Mouse (Mus musculus): ENCODE measurements around the gene Fxyd1. TPM values are rescaled to one million over a fixed set of nuclear protein-coding genes. Genes with fewer than 3 reads are reported as not detected.

Gene Fxyd1
- polyA plus RNA-seq, 1 experiment from 2014 or later = 1,236 TPM

GRCm38 (mm10) chr7:31077470-31077869, 20.5 kb upstream of the Fxyd1 start:
- Histone ChIP-seq H3K36me3 (no peaks in the 10 kb centered on the region), H3K4me1 (replicated peaks) (no peaks in the 10 kb centered on the region), H3K9ac (no peak overlapping the region), H3K9me3 (replicated peaks) (no peaks in the 10 kb centered on the region), H3K27me3 (no peaks in the 10 kb centered on the region; the same call in 1 of the 2 replicates), H3K4me2 (no peak overlapping the region), H3K4me3 (no peak overlapping the region), H3K27ac (no peak overlapping the region)
- no peak for ATAC-seq (replicated peaks; ENCODE audit: insufficient number of reproducible peaks, insufficient read depth, low FRiP score, low read depth)
- WGBS = 57% methylated on average over 6 of the region's 6 CpGs

GRCm38 (mm10) chr7:31076492-31076891, 19.5 kb upstream of the Fxyd1 start, which contains the start of gene Fxyd3:
Gene Fxyd3, minus strand, starts transcription at chr7:31076704.
- no peaks in the 10 kb centered on the region for H3K4me1 ChIP-seq (replicated peaks)
- H3K9ac ChIP-seq = no peak within 1 kb of the TSS
- no peaks in the 10 kb centered on the region; the same call in 1 of the 2 replicates for H3K27me3 ChIP-seq
- ATAC-seq (replicated peaks; ENCODE audit: insufficient number of reproducible peaks, insufficient read depth, low FRiP score, low read depth) = no peak
- H3K9me3 ChIP-seq (replicated peaks) = no peaks in the 10 kb centered on the region
- peak within 1 kb of the TSS; percentile 11; the same call in 1 of the 2 replicates for H3K4me3 ChIP-seq
- H3K27ac ChIP-seq = no peak within 1 kb of the TSS
- 41% methylated on average over 5 of the region's 5 CpGs for WGBS
- H3K36me3 ChIP-seq = no peaks in the 10 kb centered on the region
- no peak within 1 kb of the TSS for H3K4me2 ChIP-seq

- no peaks in the 10 kb centered on the region for H3K36me3 ChIP-seq
- no peak for ATAC-seq (replicated peaks; ENCODE audit: insufficient number of reproducible peaks, insufficient read depth, low FRiP score, low read depth)
- no peak overlapping the region for H3K4me2 ChIP-seq
- WGBS = 63% methylated on average over 5 of the region's 5 CpGs
- H3K9me3 ChIP-seq (replicated peaks) = no peaks in the 10 kb centered on the region
- H3K27me3 ChIP-seq = no peaks in the 10 kb centered on the region
- no peak overlapping the region for H3K27ac ChIP-seq
- no peak overlapping the region for H3K9ac ChIP-seq
- peaks cover 2% of the 10 kb centered on the region; the same call in 1 of the 2 replicates for H3K4me1 ChIP-seq (replicated peaks)
- no peak overlapping the region for H3K4me3 ChIP-seq
Measured at GRCm38 (mm10) chr7:31074713-31075069, 17.7 kb upstream of the Fxyd1 start.

GRCm38 (mm10) chr7:31074061-31074712, 17.2 kb upstream of the Fxyd1 start:
- no peaks in the 10 kb centered on the region for H3K27me3 ChIP-seq
- no peak overlapping the region for H3K4me3 ChIP-seq
- no peak overlapping the region for H3K27ac ChIP-seq
- WGBS = 56% methylated on average over 7 of the region's 7 CpGs
- no peaks in the 10 kb centered on the region for H3K9me3 ChIP-seq (replicated peaks)
- no peak overlapping the region for H3K4me2 ChIP-seq
- peaks cover 2% of the 10 kb centered on the region; the same call in 1 of the 2 replicates for H3K4me1 ChIP-seq (replicated peaks)
- no peak for ATAC-seq (replicated peaks; ENCODE audit: insufficient number of reproducible peaks, insufficient read depth, low FRiP score, low read depth)
- no peaks in the 10 kb centered on the region for H3K36me3 ChIP-seq
- no peak overlapping the region for H3K9ac ChIP-seq

- H3K36me3 ChIP-seq = no peaks in the 10 kb centered on the region
- H3K27ac ChIP-seq = no peak overlapping the region
- H3K4me1 ChIP-seq (replicated peaks) = peaks cover 2% of the 10 kb centered on the region; the same call in 1 of the 2 replicates
- H3K27me3 ChIP-seq = no peaks in the 10 kb centered on the region
- ATAC-seq (replicated peaks; ENCODE audit: insufficient number of reproducible peaks, insufficient read depth, low FRiP score, low read depth) = no peak
- H3K9me3 ChIP-seq (replicated peaks) = no peaks in the 10 kb centered on the region
- no peak overlapping the region for H3K4me3 ChIP-seq
- H3K4me2 ChIP-seq = no peak overlapping the region
- no peak overlapping the region for H3K9ac ChIP-seq
Measured at GRCm38 (mm10) chr7:31073546-31073945, 16.5 kb upstream of the Fxyd1 start.

GRCm38 (mm10) chr7:31072326-31072725, 15.3 kb upstream of the Fxyd1 start:
- Histone ChIP-seq H3K4me3 (no peak overlapping the region), H3K27me3 (no peaks in the 10 kb centered on the region), H3K4me2 (no peak overlapping the region), H3K36me3 (no peaks in the 10 kb centered on the region), H3K4me1 (replicated peaks) (peaks cover 10% of the 10 kb centered on the region; the same call in 1 of the 2 replicates), H3K9me3 (replicated peaks) (no peaks in the 10 kb centered on the region), H3K9ac (no peak overlapping the region), H3K27ac (no peak overlapping the region)
- 57% methylated on average over 9 of the region's 9 CpGs for WGBS
- ATAC-seq (replicated peaks; ENCODE audit: insufficient number of reproducible peaks, insufficient read depth, low FRiP score, low read depth) = no peak

GRCm38 (mm10) chr7:31070324-31070723, 13.3 kb upstream of the Fxyd1 start:
- ATAC-seq (replicated peaks; ENCODE audit: insufficient number of reproducible peaks, insufficient read depth, low FRiP score, low read depth) = no peak
- 71% methylated on average over 6 of the region's 6 CpGs for WGBS
- Histone ChIP-seq H3K27me3 (no peaks in the 10 kb centered on the region), H3K9me3 (replicated peaks) (no peaks in the 10 kb centered on the region), H3K4me1 (replicated peaks) (peaks cover 10% of the 10 kb centered on the region; the same call in 1 of the 2 replicates), H3K36me3 (no peaks in the 10 kb centered on the region), H3K4me3 (no peak overlapping the region), H3K4me2 (no peak overlapping the region), H3K27ac (no peak overlapping the region), H3K9ac (no peak overlapping the region)

- peaks cover 10% of the 10 kb centered on the region; the same call in 1 of the 2 replicates for H3K4me1 ChIP-seq (replicated peaks)
- WGBS = 78% methylated on average over 14 of the region's 14 CpGs
Measured at GRCm38 (mm10) chr7:31069491-31069890, 12.5 kb upstream of the Fxyd1 start.

GRCm38 (mm10) chr7:31067836-31068235, 10.8 kb upstream of the Fxyd1 start:
- H3K4me3 ChIP-seq = no peak overlapping the region
- ATAC-seq (replicated peaks; ENCODE audit: insufficient number of reproducible peaks, insufficient read depth, low FRiP score, low read depth) = no peak
- WGBS = 31% methylated on average over 5 of the region's 5 CpGs
- H3K9ac ChIP-seq = no peak overlapping the region
- H3K9me3 ChIP-seq (replicated peaks) = no peaks in the 10 kb centered on the region
- H3K27ac ChIP-seq = no peak overlapping the region
- H3K4me1 ChIP-seq (replicated peaks) = peaks cover 10% of the 10 kb centered on the region; the same call in 1 of the 2 replicates
- H3K4me2 ChIP-seq = no peak overlapping the region
- no peaks in the 10 kb centered on the region for H3K36me3 ChIP-seq
- H3K27me3 ChIP-seq = no peaks in the 10 kb centered on the region

More at GRCm38 (mm10) chr7:31069491-31069890, 12.5 kb upstream of the Fxyd1 start:
- no peak overlapping the region for H3K4me2 ChIP-seq
- no peaks in the 10 kb centered on the region for H3K36me3 ChIP-seq
- no peaks in the 10 kb centered on the region for H3K9me3 ChIP-seq (replicated peaks)
- H3K4me3 ChIP-seq = no peak overlapping the region
- no peak overlapping the region for H3K9ac ChIP-seq
- no peaks in the 10 kb centered on the region for H3K27me3 ChIP-seq
- H3K27ac ChIP-seq = no peak overlapping the region
- ATAC-seq (replicated peaks; ENCODE audit: insufficient number of reproducible peaks, insufficient read depth, low FRiP score, low read depth) = no peak

GRCm38 (mm10) chr7:31063074-31063560, 6.1 kb upstream of the Fxyd1 start:
- Histone ChIP-seq H3K9ac (no peak overlapping the region), H3K36me3 (no peaks in the 10 kb centered on the region), H3K4me2 (no peak overlapping the region), H3K27me3 (no peaks in the 10 kb centered on the region), H3K4me3 (no peak overlapping the region), H3K27ac (no peak overlapping the region), H3K9me3 (replicated peaks) (no peaks in the 10 kb centered on the region), H3K4me1 (replicated peaks) (peaks cover 14% of the 10 kb centered on the region)
- no peak for ATAC-seq (replicated peaks; ENCODE audit: insufficient number of reproducible peaks, insufficient read depth, low FRiP score, low read depth)
- 74% methylated on average over 12 of the region's 12 CpGs for WGBS

- Histone ChIP-seq H3K4me2 (no peak overlapping the region), H3K27me3 (no peaks in the 10 kb centered on the region), H3K9me3 (replicated peaks) (no peaks in the 10 kb centered on the region), H3K4me3 (no peak overlapping the region), H3K27ac (no peak overlapping the region), H3K36me3 (no peaks in the 10 kb centered on the region), H3K4me1 (replicated peaks) (peaks cover 17% of the 10 kb centered on the region), H3K9ac (no peak overlapping the region)
- WGBS = 89% methylated on average over 7 of the region's 7 CpGs
- ATAC-seq (replicated peaks; ENCODE audit: insufficient number of reproducible peaks, insufficient read depth, low FRiP score, low read depth) = no peak
Measured at GRCm38 (mm10) chr7:31060621-31061010, 3.6 kb upstream of the Fxyd1 start.
